Mouse (Mus musculus) olfactory bulb, adult 2 months (tissue): ENCODE measurements around the gene Pptc7.

Experiments
- CTCF ChIP-seq: fragments of 200-500 bp; IDR thresholded peaks from 2 replicates; pipeline ENCODE4 v1.5.1; 2012; ENCODE audit warnings: low read depth, mild to moderate bottlenecking, low read length, moderate library complexity; ENCODE audit not compliant: insufficient read depth
- POLR2A ChIP-seq: fragments of 200-500 bp; IDR thresholded peaks from 2 replicates; pipeline ENCODE4 v1.6.1; 2012; ENCODE audit warnings: mild to moderate bottlenecking, low read depth, low read length, moderate library complexity; ENCODE audit not compliant: insufficient read depth

DNA sequence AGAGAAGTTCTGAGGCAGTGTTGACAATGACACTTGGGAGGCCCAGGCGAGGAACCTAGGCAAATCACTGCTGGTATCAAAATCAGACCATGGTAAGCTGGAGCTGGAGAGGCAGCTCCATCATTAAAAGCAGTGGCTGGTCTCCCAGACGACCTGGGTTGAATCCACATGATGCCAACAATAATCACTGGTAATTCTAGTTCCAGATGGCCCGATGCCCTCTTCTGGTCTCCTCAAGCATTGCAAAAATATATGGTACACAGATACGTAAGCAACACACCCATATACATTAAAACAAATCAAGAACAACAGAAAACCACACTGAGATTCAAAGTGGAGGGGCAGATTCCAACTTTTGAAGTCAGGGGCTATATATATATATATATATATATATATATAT is 61.6 kb downstream of the Pptc7 start:
- TF ChIP-seq CTCF (no peak), POLR2A (no peak)
